Mouse (Mus musculus): ENCODE measurements around the gene Ncor1. TPM values are rescaled to one million over a fixed set of nuclear protein-coding genes. Genes with fewer than 3 reads are reported as not detected.
"Not testable (repeated sequence)": the region's sequence is repeated elsewhere in the genome, so short reads cannot be mapped to it uniquely, and the experiment has no call there.

Gene Ncor1
- polyA plus RNA-seq, 1 experiment from 2014 or later = 72.0 TPM

GRCm38 (mm10) chr11:62409611-62410010, 48.7 kb downstream of the Ncor1 start:
- peaks cover 9% of the 10 kb centered on the region; the same call in 1 of the 2 replicates for H3K36me3 ChIP-seq (ENCODE audit: control insufficient read depth, insufficient read depth)

DNA sequence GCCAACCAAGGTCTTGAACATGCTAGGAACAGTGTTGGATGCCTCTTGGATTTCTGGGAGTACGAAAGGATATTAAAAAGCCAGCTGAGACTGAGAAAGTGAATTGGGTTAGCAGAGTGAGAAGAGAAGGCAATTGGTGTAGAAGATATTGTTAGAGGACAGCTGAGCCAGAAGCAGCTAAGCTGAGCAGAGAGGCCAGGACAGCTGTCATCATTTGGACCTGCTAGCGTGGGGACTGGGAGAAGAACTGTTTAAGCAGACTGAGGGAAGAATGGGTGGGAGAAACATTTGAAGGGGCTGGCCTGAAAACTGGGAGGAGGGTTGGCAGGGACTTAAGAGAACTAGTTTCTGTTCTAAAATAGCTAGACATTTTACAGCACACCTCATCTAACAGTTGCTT, 49.5 kb downstream of the Ncor1 start:
- H3K9me3 ChIP-seq (replicated peaks; ENCODE audit: control insufficient read depth, low read length) = no peaks in the 10 kb centered on the region
- no peak overlapping the region for H3K4me3 ChIP-seq (ENCODE audit: low read length)
- 84% methylated on average over 2 of the region's 2 CpGs for WGBS
- no peaks in the 10 kb centered on the region for H3K4me1 ChIP-seq (ENCODE audit: control insufficient read depth, insufficient read depth, low read length)
- H3K36me3 ChIP-seq (ENCODE audit: control insufficient read depth, insufficient read depth) = peaks cover 9% of the 10 kb centered on the region; the same call in 1 of the 2 replicates
- no peak for ATAC-seq (replicated peaks; ENCODE audit: extremely low read depth, insufficient read depth, low FRiP score)
- H3K4me2 ChIP-seq (ENCODE audit: low read depth, low read length) = no peak overlapping the region
- no peak overlapping the region for H3K27ac ChIP-seq (ENCODE audit: low read length)
- H3K9ac ChIP-seq (ENCODE audit: low read length) = no peak overlapping the region
- no peaks in the 10 kb centered on the region for H3K27me3 ChIP-seq (ENCODE audit: control insufficient read depth, insufficient read depth, low read length)

More at GRCm38 (mm10) chr11:62409611-62410010, 48.7 kb downstream of the Ncor1 start:
- no peak for ATAC-seq (replicated peaks; ENCODE audit: extremely low read depth, insufficient read depth, low FRiP score)
- 100% methylated on average over 1 of the region's 1 CpGs for WGBS
- no peak overlapping the region for H3K4me3 ChIP-seq (ENCODE audit: low read length)
- no peak overlapping the region for H3K9ac ChIP-seq (ENCODE audit: low read length)
- no peaks in the 10 kb centered on the region for H3K4me1 ChIP-seq (ENCODE audit: control insufficient read depth, insufficient read depth, low read length)
- H3K4me2 ChIP-seq (ENCODE audit: low read depth, low read length) = no peak overlapping the region
- H3K9me3 ChIP-seq (replicated peaks; ENCODE audit: control insufficient read depth, low read length) = no peaks in the 10 kb centered on the region
- H3K27ac ChIP-seq (ENCODE audit: low read length) = no peak overlapping the region
- no peaks in the 10 kb centered on the region for H3K27me3 ChIP-seq (ENCODE audit: control insufficient read depth, insufficient read depth, low read length)

DNA sequence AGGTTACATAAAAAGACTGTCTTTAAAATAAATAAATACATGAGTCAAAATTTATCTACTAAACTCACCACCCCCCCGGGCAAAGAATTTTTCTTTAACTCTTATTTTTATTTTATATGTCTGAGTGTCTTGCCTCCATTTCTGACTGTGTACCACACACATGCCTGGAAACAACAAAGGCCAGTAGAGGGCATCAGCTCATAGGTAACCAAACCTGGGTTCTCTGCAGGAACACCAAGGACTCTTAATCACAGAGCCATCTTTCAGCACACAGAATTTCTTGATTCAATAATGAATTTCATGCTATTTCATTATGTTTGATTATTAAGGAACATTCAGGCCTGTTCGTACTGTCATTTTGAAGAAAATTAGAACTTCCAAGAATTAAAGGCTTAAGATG, 61.9 kb downstream of the Ncor1 start:
- H3K27ac ChIP-seq (ENCODE audit: low read length) = no peak overlapping the region
- H3K4me1 ChIP-seq (ENCODE audit: control insufficient read depth, insufficient read depth, low read length) = no peaks in the 10 kb centered on the region
- H3K27me3 ChIP-seq (ENCODE audit: control insufficient read depth, insufficient read depth, low read length) = no peaks in the 10 kb centered on the region
- no peak overlapping the region for H3K4me3 ChIP-seq (ENCODE audit: low read length)
- no peaks in the 10 kb centered on the region for H3K9me3 ChIP-seq (replicated peaks; ENCODE audit: control insufficient read depth, low read length)
- no peak for ATAC-seq (replicated peaks; ENCODE audit: extremely low read depth, insufficient read depth, low FRiP score)
- no peak overlapping the region for H3K9ac ChIP-seq (ENCODE audit: low read length)
- 82% methylated on average over 2 of the region's 2 CpGs for WGBS
- H3K36me3 ChIP-seq (ENCODE audit: control insufficient read depth, insufficient read depth) = peaks cover 19% of the 10 kb centered on the region
- no peak overlapping the region for H3K4me2 ChIP-seq (ENCODE audit: low read depth, low read length)

DNA sequence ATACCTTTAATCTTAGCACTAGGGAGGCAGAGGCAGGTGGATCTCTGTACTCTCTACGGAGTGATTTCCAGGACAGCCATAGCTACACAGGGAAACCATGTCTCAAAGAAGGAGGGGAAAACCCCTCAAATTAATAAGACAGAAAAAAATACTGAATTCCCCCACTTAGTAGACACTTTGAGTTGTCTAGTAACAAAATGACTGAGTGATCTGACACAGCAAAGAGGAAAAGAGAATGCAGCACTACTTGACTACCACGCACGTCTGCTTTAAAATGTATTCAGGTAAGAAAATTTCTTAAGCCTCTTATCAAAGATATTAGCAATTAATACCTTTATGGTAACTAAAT, 70.0 kb downstream of the Ncor1 start:
- no peak overlapping the region for H3K4me3 ChIP-seq (ENCODE audit: low read length)
- H3K27me3 ChIP-seq (ENCODE audit: control insufficient read depth, insufficient read depth, low read length) = no peaks in the 10 kb centered on the region
- no peaks in the 10 kb centered on the region for H3K4me1 ChIP-seq (ENCODE audit: control insufficient read depth, insufficient read depth, low read length)
- H3K4me2 ChIP-seq (ENCODE audit: low read depth, low read length) = no peak overlapping the region
- WGBS = 95% methylated on average over 3 of the region's 3 CpGs
- H3K9me3 ChIP-seq (replicated peaks; ENCODE audit: control insufficient read depth, low read length) = no peaks in the 10 kb centered on the region
- ATAC-seq (replicated peaks; ENCODE audit: extremely low read depth, insufficient read depth, low FRiP score) = no peak
- H3K9ac ChIP-seq (ENCODE audit: low read length) = no peak overlapping the region
- H3K36me3 ChIP-seq (ENCODE audit: control insufficient read depth, insufficient read depth) = peaks cover 29% of the 10 kb centered on the region
- no peak overlapping the region for H3K27ac ChIP-seq (ENCODE audit: low read length)

DNA sequence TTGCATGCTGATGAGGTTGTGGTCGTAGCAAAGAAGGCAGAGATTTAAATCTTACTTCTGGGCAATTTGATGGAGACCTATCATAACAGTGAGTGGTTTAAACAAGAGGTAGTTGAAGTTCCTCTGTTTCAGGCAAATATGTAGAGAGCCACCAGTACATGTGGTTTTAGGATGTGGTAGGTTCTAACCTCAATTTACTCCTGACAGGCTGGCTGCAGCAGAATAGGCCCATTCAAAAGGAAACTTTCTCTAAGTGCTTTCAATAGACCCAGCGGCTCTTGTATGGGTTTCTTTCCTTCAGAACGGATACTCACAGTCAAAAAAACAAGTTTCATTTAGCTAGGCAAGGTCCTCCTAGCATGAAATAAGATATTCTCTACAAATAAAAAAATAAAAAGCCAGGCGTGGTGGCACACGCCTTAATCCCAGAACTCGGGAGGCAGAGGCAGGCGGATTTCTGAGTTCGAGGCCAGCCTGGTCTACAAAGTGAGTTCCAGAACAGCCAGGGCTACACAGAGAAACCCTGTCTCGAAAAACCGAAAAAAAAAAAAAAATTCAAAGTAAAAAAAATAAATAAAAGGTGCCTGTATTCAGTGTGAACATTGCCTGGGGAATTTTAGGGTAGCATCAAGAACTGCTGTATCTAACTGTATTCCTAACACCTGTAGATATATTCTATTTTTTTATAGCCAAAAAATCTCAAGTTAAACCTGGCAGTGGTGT, 70.6 kb downstream of the Ncor1 start:
- H3K36me3 ChIP-seq (ENCODE audit: control insufficient read depth, insufficient read depth) = peaks cover 34% of the 10 kb centered on the region
- no peak for ATAC-seq (replicated peaks; ENCODE audit: extremely low read depth, insufficient read depth, low FRiP score)
- H3K9ac ChIP-seq (ENCODE audit: low read length) = no peak overlapping the region
- H3K27ac ChIP-seq (ENCODE audit: low read length) = no peak overlapping the region
- no peaks in the 10 kb centered on the region for H3K27me3 ChIP-seq (ENCODE audit: control insufficient read depth, insufficient read depth, low read length)
- H3K4me3 ChIP-seq (ENCODE audit: low read length) = no peak overlapping the region
- no peaks in the 10 kb centered on the region for H3K9me3 ChIP-seq (replicated peaks; ENCODE audit: control insufficient read depth, low read length)
- no peaks in the 10 kb centered on the region for H3K4me1 ChIP-seq (ENCODE audit: control insufficient read depth, insufficient read depth, low read length)
- whole genome bisulfite sequencing = 91% methylated on average over 10 of the region's 10 CpGs
- H3K4me2 ChIP-seq (ENCODE audit: low read depth, low read length) = no peak overlapping the region

- WGBS = 80% methylated on average over 6 of the region's 6 CpGs
- not testable (repeated sequence) for H3K9ac ChIP-seq (ENCODE audit: low read length); ATAC-seq (replicated peaks; ENCODE audit: extremely low read depth, insufficient read depth, low FRiP score); H3K9me3 ChIP-seq (replicated peaks; ENCODE audit: control insufficient read depth, low read length); H3K4me3 ChIP-seq (ENCODE audit: low read length); H3K27me3 ChIP-seq (ENCODE audit: control insufficient read depth, insufficient read depth, low read length); H3K27ac ChIP-seq (ENCODE audit: low read length); H3K4me2 ChIP-seq (ENCODE audit: low read depth, low read length); H3K4me1 ChIP-seq (ENCODE audit: control insufficient read depth, insufficient read depth, low read length)
- H3K36me3 ChIP-seq (ENCODE audit: control insufficient read depth, insufficient read depth) = peaks cover 32% of the 10 kb centered on the region
Observed at GRCm38 (mm10) chr11:62377202-62377851, 81.0 kb downstream of the Ncor1 start.

GRCm38 (mm10) chr11:62371776-62372175, 86.6 kb downstream of the Ncor1 start:
- Histone ChIP-seq H3K9me3 (replicated peaks; ENCODE audit: control insufficient read depth, low read length) (no peaks in the 10 kb centered on the region), H3K9ac (ENCODE audit: low read length) (no peak overlapping the region), H3K4me2 (ENCODE audit: low read depth, low read length) (no peak overlapping the region), H3K4me1 (ENCODE audit: control insufficient read depth, insufficient read depth, low read length) (no peaks in the 10 kb centered on the region), H3K27ac (ENCODE audit: low read length) (no peak overlapping the region), H3K4me3 (ENCODE audit: low read length) (no peak overlapping the region), H3K27me3 (ENCODE audit: control insufficient read depth, insufficient read depth, low read length) (no peaks in the 10 kb centered on the region), H3K36me3 (ENCODE audit: control insufficient read depth, insufficient read depth) (peaks cover 31% of the 10 kb centered on the region)
- ATAC-seq (replicated peaks; ENCODE audit: extremely low read depth, insufficient read depth, low FRiP score) = no peak
- WGBS = 89% methylated on average over 2 of the region's 2 CpGs

GRCm38 (mm10) chr11:62369924-62370323, 88.4 kb downstream of the Ncor1 start:
- peaks cover 34% of the 10 kb centered on the region for H3K36me3 ChIP-seq (ENCODE audit: control insufficient read depth, insufficient read depth)
- H3K9me3 ChIP-seq (replicated peaks; ENCODE audit: control insufficient read depth, low read length) = no peaks in the 10 kb centered on the region
- H3K9ac ChIP-seq (ENCODE audit: low read length) = no peak overlapping the region
- H3K4me3 ChIP-seq (ENCODE audit: low read length) = no peak overlapping the region
- H3K4me2 ChIP-seq (ENCODE audit: low read depth, low read length) = no peak overlapping the region
- no peak for ATAC-seq (replicated peaks; ENCODE audit: extremely low read depth, insufficient read depth, low FRiP score)
- H3K27ac ChIP-seq (ENCODE audit: low read length) = no peak overlapping the region
- no peaks in the 10 kb centered on the region for H3K27me3 ChIP-seq (ENCODE audit: control insufficient read depth, insufficient read depth, low read length)
- no peaks in the 10 kb centered on the region for H3K4me1 ChIP-seq (ENCODE audit: control insufficient read depth, insufficient read depth, low read length)

GRCm38 (mm10) chr11:62366879-62367278, 91.5 kb downstream of the Ncor1 start:
- Histone ChIP-seq H3K4me1 (ENCODE audit: control insufficient read depth, insufficient read depth, low read length) (no peaks in the 10 kb centered on the region), H3K4me3 (ENCODE audit: low read length) (no peak overlapping the region), H3K27ac (ENCODE audit: low read length) (no peak overlapping the region), H3K4me2 (ENCODE audit: low read depth, low read length) (no peak overlapping the region), H3K27me3 (ENCODE audit: control insufficient read depth, insufficient read depth, low read length) (no peaks in the 10 kb centered on the region), H3K9me3 (replicated peaks; ENCODE audit: control insufficient read depth, low read length) (no peaks in the 10 kb centered on the region), H3K36me3 (ENCODE audit: control insufficient read depth, insufficient read depth) (peaks cover 26% of the 10 kb centered on the region), H3K9ac (ENCODE audit: low read length) (no peak overlapping the region)
- WGBS = 92% methylated on average over 6 of the region's 6 CpGs
- ATAC-seq (replicated peaks; ENCODE audit: extremely low read depth, insufficient read depth, low FRiP score) = no peak

Measured in heart, embryonic 16.5 days (tissue).